Mouse (Mus musculus): ENCODE results near the gene Irs2.

Gene Irs2

DNA sequence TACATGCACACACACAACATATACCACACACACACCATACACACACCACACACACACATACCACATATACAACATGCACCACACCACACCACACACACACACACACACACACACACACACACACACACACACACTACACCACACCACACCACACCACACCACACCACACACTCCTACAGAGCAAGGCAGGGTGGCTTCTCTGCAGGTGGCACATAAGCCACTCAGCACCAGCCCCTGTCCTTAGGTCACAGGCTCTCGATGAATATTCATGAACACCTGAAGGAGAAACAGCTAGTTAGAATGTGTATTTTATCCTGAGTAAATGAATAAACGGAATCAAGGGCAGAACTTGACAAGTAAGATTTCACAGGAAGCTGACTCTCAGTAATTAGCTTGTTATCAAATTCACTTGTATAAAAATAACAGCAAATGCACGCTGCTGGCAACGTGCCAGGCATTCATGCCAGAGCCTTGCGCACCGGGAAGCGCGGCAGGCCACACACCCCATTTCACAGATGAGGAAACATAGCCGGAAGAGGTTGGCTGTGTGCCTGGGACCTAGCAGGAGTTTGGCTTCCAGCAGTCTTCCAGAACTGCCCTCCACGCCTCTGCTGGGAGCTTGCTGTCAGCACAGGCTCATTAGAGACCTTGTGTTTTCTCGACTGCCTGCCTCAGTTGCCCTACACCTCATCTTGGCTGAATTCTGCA is 54.8 kb downstream of the Irs2 start:
- DNase-seq (ENCODE audit: low spot score in 2 of 2), result peak; percentile 27 to 38

DNA sequence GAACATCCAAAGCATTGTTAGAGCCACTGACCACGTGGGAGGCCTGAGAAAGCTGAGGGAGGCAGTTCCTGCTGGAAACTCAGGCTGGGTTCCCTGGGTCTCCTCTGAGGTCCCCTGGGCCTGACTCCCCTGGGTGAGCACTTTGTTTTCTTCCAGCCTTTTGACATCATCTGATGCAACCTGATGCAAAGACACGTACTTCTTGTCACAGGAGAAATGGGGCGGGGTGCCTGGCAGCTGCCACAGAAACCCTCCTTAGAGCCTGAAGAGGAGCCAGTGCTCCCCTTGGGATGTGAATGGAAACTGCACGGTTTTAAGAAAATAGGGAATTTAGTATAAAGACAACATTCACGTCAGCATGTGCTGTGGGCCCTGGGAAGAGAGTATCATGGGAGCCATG is 55.6 kb downstream of the Irs2 start:
- DNase-seq (ENCODE audit: low spot score in 2 of 2), result no peak

DNA sequence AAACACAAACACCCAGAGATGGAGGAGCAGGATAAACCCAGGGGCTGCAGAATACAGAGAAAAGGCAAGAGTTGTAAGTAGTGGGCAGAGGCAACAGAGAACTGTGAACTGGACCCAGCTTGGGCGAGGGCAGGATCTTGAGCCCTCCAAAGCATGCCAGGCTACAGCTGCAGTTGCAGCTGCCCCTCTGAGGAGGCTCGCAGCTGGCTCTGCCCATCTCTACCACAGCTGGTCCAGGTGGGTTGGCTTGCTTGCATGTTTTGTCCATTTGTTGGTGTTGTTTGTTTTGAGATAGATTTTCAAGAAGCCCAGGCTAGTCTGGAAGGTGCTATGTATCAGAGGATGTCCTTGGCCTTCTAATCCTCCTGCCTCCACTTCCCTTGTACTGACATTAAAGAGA is 56.0 kb downstream of the Irs2 start:
- DNase-seq (ENCODE audit: low spot score in 2 of 2), result no peak

GRCm38 (mm10) chr8:10951567-10951966 is 56.7 kb downstream of the Irs2 start:
- no peak for DNase-seq (ENCODE audit: low spot score in 2 of 2)

DNA sequence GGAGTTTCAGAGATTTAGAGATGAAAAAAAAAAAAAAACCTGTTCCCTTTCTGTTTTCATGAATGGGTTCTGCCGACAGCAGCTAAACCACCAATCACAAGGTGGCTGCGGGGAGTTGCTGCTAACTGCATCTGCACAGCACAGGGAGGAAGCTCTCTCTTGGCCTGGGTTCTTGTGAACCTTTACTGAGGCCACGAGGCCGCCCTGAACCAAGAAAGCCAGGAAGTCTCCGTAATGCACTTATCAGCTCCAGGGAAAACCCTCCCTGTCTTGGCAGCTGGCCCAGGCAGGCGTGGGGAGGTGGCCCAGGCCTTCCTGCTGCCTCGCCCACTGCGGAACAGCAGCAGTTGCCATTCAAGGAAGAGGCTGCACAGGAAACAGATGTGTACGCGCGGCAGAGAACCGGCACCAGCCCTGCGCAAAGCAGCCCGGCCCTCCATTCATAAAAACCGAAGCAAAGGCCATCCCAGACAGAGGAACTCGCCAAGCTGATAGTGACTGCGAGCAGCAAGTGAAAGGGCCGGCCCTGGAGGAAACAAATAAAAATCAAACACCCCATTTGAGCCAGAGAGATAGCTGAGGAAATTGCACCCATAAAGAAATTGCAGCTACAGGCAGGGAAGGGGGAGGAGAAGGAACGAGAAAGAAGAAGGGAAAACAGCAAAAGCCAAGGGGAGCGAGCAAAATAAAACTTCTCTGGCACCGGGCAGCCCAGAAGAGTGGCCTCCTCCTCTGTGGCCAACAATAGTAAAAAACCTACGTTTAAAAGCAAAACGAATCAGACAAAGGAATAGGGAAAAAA is 62.1 kb downstream of the Irs2 start:
- DNase-seq (ENCODE audit: low spot score in 2 of 2), result peak; percentile 71 to 80

DNA sequence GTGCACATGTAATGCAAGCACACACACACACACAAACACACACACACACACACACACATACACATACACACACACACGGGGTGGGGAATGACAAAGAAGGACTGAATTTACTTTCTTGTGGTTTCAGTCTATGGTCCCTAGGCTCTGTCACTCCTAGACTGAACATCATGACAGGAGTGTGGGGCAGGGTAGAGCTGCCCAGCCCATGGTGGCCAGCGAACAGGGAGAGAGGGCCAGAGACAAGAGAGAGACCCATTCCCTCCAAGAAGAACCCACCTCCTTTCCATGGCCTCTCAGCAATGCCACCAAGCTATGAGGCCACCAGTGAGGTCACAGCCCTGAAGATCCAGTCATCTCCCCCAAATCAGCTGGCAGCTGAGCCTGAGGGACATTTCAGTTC is 62.8 kb downstream of the Irs2 start:
- DNase-seq (ENCODE audit: low spot score in 2 of 2), result no peak

DNA sequence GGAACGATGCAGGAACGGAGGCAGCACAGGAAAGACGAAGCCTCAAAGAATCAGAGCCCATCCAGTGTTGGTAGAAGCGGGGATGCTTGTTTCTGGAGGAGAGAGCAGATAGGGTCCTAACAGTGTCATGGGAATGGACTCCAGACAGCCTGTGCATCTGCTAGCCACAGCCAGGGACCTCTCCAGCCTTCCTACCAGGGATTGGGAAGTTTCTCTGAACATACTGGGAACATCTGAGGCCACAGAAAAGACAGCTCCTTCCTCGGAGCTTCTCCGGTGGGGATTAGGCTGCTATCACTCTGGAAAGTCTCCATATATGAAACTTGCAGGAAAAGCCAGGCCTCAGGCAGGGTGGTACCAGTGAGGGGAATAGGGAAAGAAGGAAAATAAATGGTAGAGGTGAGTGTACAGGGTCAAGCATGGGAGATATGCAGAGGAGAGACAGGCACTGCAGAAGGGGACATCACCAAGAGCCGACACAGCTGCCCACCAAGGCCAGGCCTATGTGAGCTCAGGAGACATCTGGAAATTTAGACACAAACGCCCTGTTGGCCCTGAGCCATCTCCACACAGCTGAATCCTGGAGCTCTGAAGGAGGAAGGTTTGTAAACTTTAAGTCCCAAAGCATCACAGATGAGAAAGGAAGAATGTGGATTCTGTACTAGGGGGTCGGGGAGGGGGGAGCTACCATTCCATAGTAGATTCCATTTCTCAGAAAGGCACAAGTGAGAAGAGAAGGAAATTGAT is 64.8 kb downstream of the Irs2 start:
- no peak for DNase-seq (ENCODE audit: low spot score in 2 of 2)

DNA sequence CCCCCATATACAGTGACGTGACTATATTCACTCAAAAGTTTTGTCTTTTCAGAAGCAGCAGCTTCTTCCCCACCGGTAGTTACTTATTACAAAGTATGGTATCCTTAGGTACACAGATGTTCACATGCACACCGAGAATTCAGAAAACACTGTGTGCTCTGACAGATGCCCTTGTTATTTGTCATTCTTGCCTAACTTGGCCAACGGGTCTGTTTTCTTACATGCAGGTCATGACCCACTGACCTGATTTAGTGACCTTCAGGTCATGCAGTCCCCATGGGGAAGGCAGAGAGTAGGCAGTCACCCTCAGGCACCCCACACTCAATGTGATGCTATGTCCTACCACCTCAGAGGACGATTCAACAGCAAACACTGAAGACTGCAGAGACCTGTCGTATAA is 68.4 kb downstream of the Irs2 start:
- no peak for DNase-seq (ENCODE audit: low spot score in 2 of 2)

- DNase-seq (ENCODE audit: low spot score in 2 of 2), result no peak
These were observed 69.0 kb downstream of the Irs2 start for GRCm38 (mm10) chr8:10939210-10939782.

GRCm38 (mm10) chr8:10938284-10938683 is 70.0 kb downstream of the Irs2 start:
- DNase-seq (ENCODE audit: low spot score in 2 of 2), result no peak

DNA sequence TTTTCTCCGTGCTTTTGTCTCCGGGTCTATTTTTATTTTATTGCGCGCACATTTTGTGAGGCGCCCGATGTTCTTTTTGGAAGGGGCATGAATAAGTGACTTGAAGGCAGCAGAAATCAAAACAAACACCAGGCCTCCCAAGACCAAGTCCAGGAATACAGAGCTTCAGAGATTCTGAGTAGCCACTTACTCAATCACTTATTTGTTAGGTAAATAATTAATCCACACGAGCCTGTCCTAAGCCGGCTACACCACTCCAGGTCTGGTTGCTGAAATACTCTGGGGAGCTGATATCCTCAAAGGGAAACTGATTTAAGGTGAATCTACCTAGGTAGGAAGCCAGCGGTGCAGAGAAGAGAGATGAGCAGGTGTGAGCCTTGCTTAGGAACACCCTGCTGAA is 71.6 kb downstream of the Irs2 start:
- no peak for DNase-seq (ENCODE audit: low spot score in 2 of 2)

GRCm38 (mm10) chr8:10935231-10935630 is 73.0 kb downstream of the Irs2 start:
- DNase-seq (ENCODE audit: low spot score in 2 of 2), result no peak

Data from right cerebral cortex, postnatal 36 days (tissue).